ENCODE assay signal across 8 mouse cellular contexts in the genomic region with DNA sequence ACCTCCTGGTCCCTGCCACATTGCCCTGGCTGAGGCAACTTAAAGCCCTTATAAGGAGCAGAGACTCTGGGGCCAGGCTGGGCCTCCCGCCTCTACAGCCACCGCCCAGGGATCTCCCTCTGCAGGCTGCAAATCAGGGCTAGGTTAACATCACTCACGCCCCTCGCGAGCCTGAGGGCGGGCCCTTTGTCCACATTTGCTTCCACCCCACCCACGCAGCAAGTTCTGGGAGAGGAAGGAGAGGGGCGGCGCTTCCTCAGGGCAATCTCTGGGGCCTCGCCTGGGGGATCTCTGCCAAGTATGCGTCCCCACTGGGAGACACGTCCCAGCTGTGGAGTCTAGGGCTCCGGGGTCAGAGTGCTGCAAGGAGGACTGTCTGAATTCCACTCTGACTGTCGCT. TPM values are rescaled to one million over a fixed set of nuclear protein-coding genes. Genes with fewer than 3 reads are reported as not detected.
A peak's percentile ranks its signal among the peaks of the same experiment; 100 is the strongest.
DNase-seq lines count a peak whose midpoint lies in the region; ATAC-seq and TF ChIP-seq lines count a peak whose summit lies in the region.

No protein-coding gene starts in this region.

- H3K79me2 ChIP-seq in myocyte (ENCODE audit: control insufficient read depth, insufficient read depth) = peaks cover 58% of the 10 kb centered on the region

- no peaks in the 10 kb centered on the region for H3K9me3 ChIP-seq in hindbrain, embryonic 16.5 days (ENCODE audit: control insufficient read depth, low read length)
- no peaks in the 10 kb centered on the region for H3K9me3 ChIP-seq in liver, embryonic 13.5 days (replicated peaks)

- peak overlapping the region; percentile 50 for H3K4me2 ChIP-seq in hindbrain, embryonic 16.5 days (ENCODE audit: low read length)
- H3K4me2 ChIP-seq in liver, embryonic 13.5 days = peak overlapping the region; percentile 61
- peak overlapping the region; percentile 92 for H3K4me2 ChIP-seq in myocyte (ENCODE audit: low read depth)

- no peaks in the 10 kb centered on the region for H3K4me1 ChIP-seq in cerebellum, adult 2 months (ENCODE audit: control insufficient read depth, insufficient read depth, low read length)
- H3K4me1 ChIP-seq in hindbrain, embryonic 16.5 days (ENCODE audit: control insufficient read depth, insufficient read depth, low read depth, low read length) = peaks cover 16% of the 10 kb centered on the region
- peaks cover 65% of the 10 kb centered on the region for H3K4me1 ChIP-seq in liver, embryonic 13.5 days (replicated peaks)

- peak overlapping the region; percentile 45 for H3K9ac ChIP-seq in hindbrain, embryonic 16.5 days (ENCODE audit: low read depth, low read length)
- peak overlapping the region; percentile 33; the same call in 1 of the 2 replicates for H3K9ac ChIP-seq in liver, embryonic 13.5 days

- H3K36me3 ChIP-seq in hindbrain, embryonic 16.5 days (ENCODE audit: control insufficient read depth, insufficient read depth, low read length) = peaks cover 21% of the 10 kb centered on the region
- H3K36me3 ChIP-seq in liver, embryonic 13.5 days = peaks cover 9% of the 10 kb centered on the region
- H3K36me3 ChIP-seq in myocyte (ENCODE audit: control insufficient read depth, insufficient read depth) = peaks cover 42% of the 10 kb centered on the region

- H3K27me3 ChIP-seq in cerebellum, adult 2 months (ENCODE audit: control insufficient read depth, insufficient read depth, low read length) = no peaks in the 10 kb centered on the region
- H3K27me3 ChIP-seq in hindbrain, embryonic 16.5 days (replicated peaks; ENCODE audit: control insufficient read depth, insufficient read depth, low read length) = no peaks in the 10 kb centered on the region
- H3K27me3 ChIP-seq in liver, embryonic 13.5 days = no peaks in the 10 kb centered on the region
- no peaks in the 10 kb centered on the region for H3K27me3 ChIP-seq in myocyte (ENCODE audit: control insufficient read depth, insufficient read depth, insufficient read length)

- no peak for ATAC-seq in hindbrain, embryonic 16.5 days
- ATAC-seq in liver, embryonic 13.5 days (ENCODE audit: low read depth) = peak; percentile 68

- no peak overlapping the region for H3K27ac ChIP-seq in cerebellum, adult 2 months (ENCODE audit: insufficient read depth, low read length)
- 0 out of 2 replicates have a peak overlapping the region, but pooled peaks have one; percentile 12 for H3K27ac ChIP-seq in hindbrain, embryonic 16.5 days (ENCODE audit: low read depth, low read length)
- 0 out of 2 replicates have a peak overlapping the region, but pooled peaks have one; percentile 5 for H3K27ac ChIP-seq in liver, embryonic 13.5 days

- peak overlapping the region; percentile 39 for H3ac ChIP-seq in myocyte (ENCODE audit: control insufficient read depth, insufficient read length)

- peak; percentile 77 for DNase-seq in layer of hippocampus, adult 9-11 months
- no peak for DNase-seq in layer of hippocampus, adult 11-12 months (ENCODE audit: low spot score)
- peak; percentile 32 to 36 for DNase-seq in cerebellum, adult 2 months
- peak; percentile 87 to 91 for DNase-seq in gastrocnemius, adult 8-10 months (ENCODE audit: low spot score in 2 of 2)
- DNase-seq in liver, embryonic 13.5 days = peak; percentile 58
- DNase-seq in thymus, postnatal 14 days = peak; percentile 21

- TF ChIP-seq CTCF in cerebellum, adult 2 months (IDR thresholded peaks at IDR 0.05; ENCODE audit: borderline replicate concordance, insufficient read depth, low read depth, low read length) = no peak

- 14% methylated on average over 14 of the region's 14 CpGs for WGBS in cerebellum, adult 2 months
- WGBS in hindbrain, embryonic 16.5 days = 3% methylated on average over 14 of the region's 14 CpGs
- 2% methylated on average over 14 of the region's 14 CpGs for WGBS in liver, embryonic 13.5 days (ENCODE audit: insufficient replicate concordance)

- H3K4me3 ChIP-seq in cerebellum, adult 2 months (replicated peaks; ENCODE audit: insufficient read depth, low read depth, low read length) = no peak overlapping the region
- peak overlapping the region; percentile 30 for H3K4me3 ChIP-seq in hindbrain, embryonic 16.5 days (ENCODE audit: low read length)
- H3K4me3 ChIP-seq in liver, embryonic 13.5 days (replicated peaks) = peak overlapping the region; percentile 52
- peak overlapping the region; percentile 61 for H3K4me3 ChIP-seq in myocyte

- no peak for TF ChIP-seq POLR2A in cerebellum, adult 2 months (IDR thresholded peaks at IDR 0.05; ENCODE audit: borderline replicate concordance, insufficient read depth, low read length)
- TF ChIP-seq POLR2A in myocyte (IDR thresholded peaks at IDR 0.05; ENCODE audit: insufficient read length, low read depth) = peak; percentile 72

TF ChIP-seq in myocyte, 11 proteins besides CTCF, POLR2A, EP300 and RAD21:
- no peak for TF ChIP-seq REST (IDR thresholded peaks at IDR 0.05; ENCODE audit: insufficient read depth, insufficient read length)
- no peak for TF ChIP-seq E2F4 (IDR thresholded peaks at IDR 0.05; ENCODE audit: insufficient read depth)
- TF ChIP-seq MAX (IDR thresholded peaks at IDR 0.05; ENCODE audit: low read depth) = no peak
- TF ChIP-seq SRF (IDR thresholded peaks at IDR 0.05; ENCODE audit: control insufficient read depth, insufficient read length, low read depth) = peak; percentile 86
- no peak for TF ChIP-seq USF1 (IDR thresholded peaks at IDR 0.05; ENCODE audit: low read depth)
- TF ChIP-seq POLR2AphosphoS2 (IDR thresholded peaks at IDR 0.05; ENCODE audit: insufficient read length, low read depth) = peak; percentile 86
- TF ChIP-seq MYOD1 (IDR thresholded peaks at IDR 0.05; ENCODE audit: control insufficient read depth in 1 of 3, insufficient read length in 2 of 3, low read depth in 2 of 3) = peak in 1 of 3 experiments; percentile 29
- no peak for TF ChIP-seq TCF12 (IDR thresholded peaks at IDR 0.05; ENCODE audit: insufficient read depth, poor library complexity, severe bottlenecking)
- TF ChIP-seq TCF3 (IDR thresholded peaks at IDR 0.05; ENCODE audit: insufficient read length, low read depth) = no peak
- 0 out of 2 replicates have a peak, but pooled peaks have one; percentile 2 for TF ChIP-seq CEBPB (IDR thresholded peaks at IDR 0.05; ENCODE audit: insufficient read depth, poor library complexity, severe bottlenecking)
- TF ChIP-seq MYOG (IDR thresholded peaks at IDR 0.05; ENCODE audit: control insufficient read depth in 1 of 3, insufficient read depth in 1 of 3, insufficient read length in 2 of 3, low read depth in 2 of 3) = peak in 1 of 3 experiments; percentile 39

RNA-seq across cellular contexts. Expression of a gene that starts 3.8 kb away (rescaled TPM):
- polyA plus RNA-seq in cerebellum, adult 2 months (2012; rRNA removed) = 152 and 195 TPM in 2 replicates
- total RNA-seq in gastrocnemius, adult 8-10 months (2022) = under 1 TPM; 0.29 to 0.94 (median 0.67) TPM
- polyA plus RNA-seq in hindbrain, embryonic 16.5 days (2015; fragmentation: Nextera tagmentation; extraction: Ambion mirVana) = 2.0 and 2.3 TPM in 2 replicates
- 0.03 and 0.52 TPM in 2 replicates for polyA plus RNA-seq in liver, embryonic 13.5 days (2015; fragmentation: Nextera tagmentation; extraction: Ambion mirVana)
- 0.50 TPM for polyA plus RNA-seq in myocyte (2012; fragmentation: generic; extraction: Trizol)

RNA-seq across cellular contexts. Expression of a gene that starts 3.9 kb away (rescaled TPM):
- polyA plus RNA-seq in cerebellum, adult 2 months (2012; rRNA removed) = 43.3 and 45.3 TPM in 2 replicates
- total RNA-seq in gastrocnemius, adult 8-10 months (2022) = 10 to 100 TPM; 11.7 to 19.2 (median 14.7) TPM
- polyA plus RNA-seq in hindbrain, embryonic 16.5 days (2015; fragmentation: Nextera tagmentation; extraction: Ambion mirVana) = 36.9 and 51.0 TPM in 2 replicates
- polyA plus RNA-seq in liver, embryonic 13.5 days (2015; fragmentation: Nextera tagmentation; extraction: Ambion mirVana) = 13.5 and 16.4 TPM in 2 replicates
- 209 TPM for polyA plus RNA-seq in myocyte (2012; fragmentation: generic; extraction: Trizol)

RNA-seq across cellular contexts. Expression of a gene that starts 40.0 kb away (rescaled TPM):
- 278 and 296 TPM in 2 replicates for polyA plus RNA-seq in cerebellum, adult 2 months (2012; rRNA removed)
- total RNA-seq in gastrocnemius, adult 8-10 months (2022) = 10 to 100 TPM in 3 of 4 experiments, 1 to 10 TPM in 1; 8.5 to 16.4 (median 13.6) TPM
- 2.6 and 2.9 TPM in 2 replicates for polyA plus RNA-seq in hindbrain, embryonic 16.5 days (2015; fragmentation: Nextera tagmentation; extraction: Ambion mirVana)
- not detected in 2 replicates for polyA plus RNA-seq in liver, embryonic 13.5 days (2015; fragmentation: Nextera tagmentation; extraction: Ambion mirVana)
- 0.72 TPM for polyA plus RNA-seq in myocyte (2012; fragmentation: generic; extraction: Trizol)

RNA-seq across cellular contexts. Expression of a gene that starts 43.3 kb away (rescaled TPM):
- 0.02 TPM in 1 of 2 replicates, not detected in the other for polyA plus RNA-seq in cerebellum, adult 2 months (2012; rRNA removed)
- not detected for total RNA-seq in gastrocnemius, adult 8-10 months (2022)
- polyA plus RNA-seq in hindbrain, embryonic 16.5 days (2015; fragmentation: Nextera tagmentation; extraction: Ambion mirVana) = 0.05 and 0.06 TPM in 2 replicates
- polyA plus RNA-seq in liver, embryonic 13.5 days (2015; fragmentation: Nextera tagmentation; extraction: Ambion mirVana) = 0.08 and 0.13 TPM in 2 replicates
- not detected for polyA plus RNA-seq in myocyte (2012; fragmentation: generic; extraction: Trizol)

Comparison
In these comparisons a context has a peak if more than half of its experiments do, and no peak if none do; other contexts are left out.
1. RNA of a gene that starts 3.8 kb away (polyA plus RNA-seq): 152 to 195 TPM in cerebellum, adult 2 months; 2.0 to 2.3 TPM in hindbrain, embryonic 16.5 days, 0.50 TPM in myocyte (single experiment) and 0.03 to 0.52 TPM in liver, embryonic 13.5 days; every median in the first group is over 10 times any median in the second.
2. RNA of a gene that starts 40.0 kb away (polyA plus RNA-seq): 278 to 296 TPM in cerebellum, adult 2 months; 2.6 to 2.9 TPM in hindbrain, embryonic 16.5 days, 0.72 TPM in myocyte (single experiment) and not detected in liver, embryonic 13.5 days; every median in the first group is over 10 times any median in the second.
3. Peak in every context shown above with its lines, with median percentiles within 50 percentile points of each other: H3K4me2 ChIP-seq.